Mouse (Mus musculus) activated CD4-positive, CD25-positive, alpha-beta regulatory T cell, adult 4 months (primary cell): ENCODE measurements around the gene Camta1. TPM values are rescaled to one million over a fixed set of nuclear protein-coding genes. Genes with fewer than 3 reads are reported as not detected.

Experiments used
- ATAC-seq: one replicate; pipeline ENCODE4 v1.8.0; 2017
- polyA plus RNA-seq, 2 experiments: library from polyadenylated mRNA; unstranded; fragments of 100-300 nt; shearing (Covaris generic); gene quantifications; one replicate each; pipeline ENCODE4 v1.2.1; 2017

Gene Camta1
- polyA plus RNA-seq, 2 experiments from 2014 or later: 45.5 to 49.5 TPM

GRCm38 (mm10) chr4:151240465-151240864 lies 621.2 kb downstream of the Camta1 start:
- no peak for ATAC-seq

GRCm38 (mm10) chr4:151238970-151239684 lies 622.5 kb downstream of the Camta1 start:
- ATAC-seq: no peak

DNA sequence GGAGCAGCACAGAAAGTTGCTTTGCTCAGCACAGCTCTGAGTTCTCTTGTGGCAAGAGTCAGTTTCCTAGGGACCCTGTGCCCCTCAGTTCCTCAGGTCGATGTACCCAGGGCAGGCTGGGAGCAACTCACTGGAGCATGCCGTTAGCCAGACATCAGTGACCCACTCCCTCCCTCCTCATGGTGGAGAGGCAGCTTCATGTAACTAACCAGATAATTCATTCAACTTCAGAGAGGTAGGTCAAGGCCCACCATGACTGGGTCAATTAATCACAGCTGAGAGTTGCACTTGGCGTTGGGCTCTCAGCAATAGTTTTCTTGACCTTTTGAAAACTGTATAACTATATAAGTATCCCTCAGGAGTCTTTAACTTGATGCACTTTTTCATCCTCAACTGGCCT lies 624.2 kb downstream of the Camta1 start:
- no peak for ATAC-seq

- ATAC-seq: no peak
Measured at GRCm38 (mm10) chr4:151234981-151235380, 626.7 kb downstream of the Camta1 start.

DNA sequence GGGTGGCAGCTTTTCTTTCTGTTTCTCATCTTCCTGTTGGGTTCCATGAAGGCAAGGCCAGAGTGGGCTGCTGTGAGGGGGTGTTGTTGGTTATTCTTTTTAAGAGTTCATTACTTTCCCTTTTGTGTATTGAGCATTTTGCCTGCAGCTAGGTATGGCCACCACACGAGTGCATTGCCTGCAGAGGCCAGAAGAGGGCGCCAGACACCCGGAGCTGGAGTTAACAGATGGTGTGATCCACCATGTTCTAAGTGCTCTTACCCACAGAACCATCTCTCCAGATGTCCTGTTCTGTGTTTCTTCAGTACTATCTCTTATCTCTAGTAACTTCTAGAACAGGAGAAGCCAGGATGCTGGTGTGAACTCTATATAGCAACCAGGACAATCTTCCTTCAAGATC lies 629.6 kb downstream of the Camta1 start:
- no peak for ATAC-seq

DNA sequence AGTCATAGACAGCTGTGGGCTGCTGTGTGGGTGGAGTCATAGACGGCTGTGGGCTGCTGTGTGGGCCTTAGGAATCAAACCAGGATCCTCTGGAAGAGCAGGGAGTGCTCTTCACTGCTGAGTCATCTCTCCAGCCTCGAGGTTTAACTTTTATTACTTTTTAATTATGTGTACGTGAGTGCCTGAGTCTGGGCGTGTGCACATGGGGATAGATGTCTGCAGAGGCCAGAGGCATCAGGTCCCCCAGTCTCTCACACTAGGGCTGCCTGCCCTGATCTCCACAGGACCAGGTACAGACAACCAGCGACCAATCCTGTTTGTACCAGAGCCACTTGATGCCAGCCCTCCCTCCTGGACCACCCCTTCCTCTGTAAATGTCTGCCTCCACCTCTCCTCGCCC lies 632.6 kb downstream of the Camta1 start:
- no peak for ATAC-seq

- no peak for ATAC-seq
Measured at GRCm38 (mm10) chr4:151226496-151226895, 635.2 kb downstream of the Camta1 start.

DNA sequence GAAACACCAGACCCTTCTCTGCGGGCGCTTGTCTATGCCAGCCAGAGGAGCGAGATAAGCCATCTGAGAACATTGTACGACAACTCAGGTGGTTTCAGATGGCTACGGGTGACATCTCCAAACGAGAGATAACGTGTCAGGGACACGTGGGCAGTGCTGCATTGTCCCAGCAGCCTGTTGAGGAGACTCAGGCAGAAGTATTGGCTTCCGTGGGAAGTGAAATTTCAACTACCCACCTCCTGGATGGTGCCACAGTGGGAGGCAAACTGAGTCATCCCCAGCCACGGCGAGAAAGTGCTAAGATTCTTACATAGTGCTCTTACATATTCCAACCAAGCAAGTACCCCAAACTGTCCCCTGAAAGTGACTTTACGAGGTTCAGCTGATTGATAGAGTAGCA lies 637.7 kb downstream of the Camta1 start:
- no peak for ATAC-seq

DNA sequence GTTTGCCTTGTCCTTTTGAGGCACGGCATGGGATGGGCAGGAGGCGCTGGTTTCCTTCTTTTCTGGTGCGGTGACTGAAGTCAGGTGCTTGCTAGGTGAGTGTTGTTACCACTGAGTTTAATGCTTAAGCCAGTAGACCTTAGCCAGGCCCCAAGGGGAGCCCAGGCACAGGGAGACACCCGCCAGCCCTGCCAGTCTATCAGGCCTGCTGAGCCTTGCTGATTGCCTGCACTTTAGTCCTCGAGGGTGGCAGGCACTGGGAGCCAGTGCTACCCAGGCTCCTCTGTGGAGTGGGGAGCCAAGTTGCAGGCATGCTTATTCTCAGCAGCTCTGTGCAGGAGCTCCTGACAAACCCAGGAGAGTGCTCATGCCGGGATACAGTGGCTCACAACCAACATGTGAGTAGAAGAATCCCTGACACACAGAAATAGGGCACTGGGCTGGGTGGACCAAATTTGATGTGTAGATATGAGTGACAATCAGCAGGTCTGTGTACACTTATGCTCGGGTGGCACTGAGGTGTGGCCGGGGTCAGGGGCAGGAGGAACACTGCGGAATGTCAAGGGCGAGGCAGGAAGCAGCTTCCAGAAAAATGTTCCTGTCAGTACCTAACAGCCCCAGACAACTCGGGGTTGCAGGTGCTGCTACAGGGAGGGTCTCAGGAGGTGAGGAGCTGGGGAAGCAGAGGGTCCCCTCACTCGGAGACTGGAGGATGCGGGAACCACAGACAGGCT lies 638.2 kb downstream of the Camta1 start:
- no peak for ATAC-seq

DNA sequence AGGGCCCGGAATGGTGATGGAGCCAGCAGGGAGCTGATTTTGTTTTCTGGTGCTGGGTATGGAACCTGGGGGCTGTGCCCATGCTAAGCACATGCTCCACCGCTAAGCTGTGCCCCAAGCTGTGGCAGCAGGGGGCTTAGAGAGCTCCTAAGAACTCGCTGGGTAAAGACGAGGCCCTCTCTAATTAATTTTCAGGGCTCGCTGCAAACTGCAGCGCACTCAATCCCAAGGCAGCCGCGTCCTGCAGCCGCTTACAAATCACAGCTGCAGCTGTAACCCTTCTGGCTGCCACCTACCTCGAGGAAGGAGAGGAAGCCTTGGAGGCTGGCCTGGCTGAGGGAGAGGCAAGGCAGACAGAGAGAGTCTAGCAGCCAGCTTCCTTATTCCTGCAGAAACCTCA lies 639.0 kb downstream of the Camta1 start:
- ATAC-seq: no peak

- no peak for ATAC-seq
Measured at GRCm38 (mm10) chr4:151216553-151217292, 645.0 kb downstream of the Camta1 start.

- no peak for ATAC-seq
Measured at GRCm38 (mm10) chr4:151215866-151216265, 645.8 kb downstream of the Camta1 start.

DNA sequence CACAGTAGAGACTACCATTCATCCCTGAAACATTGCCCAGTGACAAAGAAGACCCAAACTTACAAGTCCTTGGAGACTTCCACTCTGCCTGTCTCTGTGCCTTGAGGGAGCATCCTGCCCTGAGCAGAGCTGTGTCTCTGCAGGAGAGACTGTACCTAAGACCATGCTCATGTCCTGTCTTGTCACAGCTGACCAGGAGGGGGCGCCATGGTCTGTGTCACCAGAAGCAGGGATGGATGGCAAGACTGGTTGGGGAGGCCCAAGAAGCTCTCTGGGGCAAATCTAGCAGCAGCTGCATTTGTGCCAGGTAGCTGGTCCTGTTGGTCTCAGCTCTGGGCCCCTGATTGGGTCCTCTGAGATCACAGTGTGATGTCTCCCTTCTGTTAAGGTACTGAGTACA lies 646.5 kb downstream of the Camta1 start:
- ATAC-seq: no peak

- no peak for ATAC-seq
Measured at GRCm38 (mm10) chr4:151213475-151213874, 648.2 kb downstream of the Camta1 start.

DNA sequence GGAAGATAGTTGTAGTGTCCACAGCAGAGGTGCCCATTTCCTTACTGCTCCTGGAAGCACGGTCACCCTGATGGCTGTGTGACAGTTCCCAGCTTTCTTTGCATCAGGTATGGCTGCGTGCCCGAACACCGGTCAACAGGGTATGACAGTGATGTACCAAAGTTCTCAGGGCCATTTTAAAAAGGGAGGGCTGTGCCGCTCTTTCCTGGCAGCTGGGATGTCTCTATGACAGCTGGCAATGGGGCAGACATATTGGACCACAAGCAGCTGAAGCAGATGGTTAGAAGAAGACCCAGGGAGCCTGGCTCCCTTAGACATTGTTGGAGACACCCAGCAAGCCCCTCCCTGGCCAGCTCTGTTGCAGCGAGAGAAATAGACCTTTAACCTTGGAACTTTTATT lies 649.7 kb downstream of the Camta1 start:
- ATAC-seq: no peak

- no peak for ATAC-seq
Measured at GRCm38 (mm10) chr4:151207566-151207965, 654.1 kb downstream of the Camta1 start.

GRCm38 (mm10) chr4:151202891-151203290 lies 658.8 kb downstream of the Camta1 start:
- no peak for ATAC-seq

- ATAC-seq: no peak
Measured at GRCm38 (mm10) chr4:151200316-151200715, 661.4 kb downstream of the Camta1 start.

- no peak for ATAC-seq
Measured at GRCm38 (mm10) chr4:151195126-151195525, 666.5 kb downstream of the Camta1 start.

- no peak for ATAC-seq
Measured at GRCm38 (mm10) chr4:151194715-151195097, 667.0 kb downstream of the Camta1 start.

GRCm38 (mm10) chr4:151194030-151194714 lies 667.5 kb downstream of the Camta1 start:
- ATAC-seq: no peak

DNA sequence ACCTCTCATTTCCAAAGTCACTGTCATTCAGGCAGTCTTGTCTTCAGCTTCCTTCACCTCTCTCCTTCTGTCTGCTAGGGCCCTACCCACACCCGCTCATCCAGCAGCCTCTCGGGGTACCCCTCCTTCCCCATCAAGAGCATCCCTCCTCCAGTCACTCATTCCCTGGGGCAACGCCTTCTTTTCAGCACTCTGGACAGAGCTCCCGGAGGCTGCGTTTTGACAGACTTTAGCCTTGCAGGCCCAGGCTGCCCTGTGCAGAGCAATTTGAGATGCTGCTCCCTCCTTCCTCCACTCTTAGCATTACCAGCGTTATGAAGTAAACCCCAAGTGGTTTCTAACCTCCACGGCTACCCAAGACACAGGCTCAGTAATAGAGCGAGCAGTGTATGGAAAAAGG lies 675.2 kb downstream of the Camta1 start:
- no peak for ATAC-seq

GRCm38 (mm10) chr4:151185750-151186149 lies 675.9 kb downstream of the Camta1 start:
- ATAC-seq: no peak
